Mouse (Mus musculus) Patski (cell line): ENCODE measurements around the gene Optn. TPM values are rescaled to one million over a fixed set of nuclear protein-coding genes. Genes with fewer than 3 reads are reported as not detected.

ENCODE experiments used
- ATAC-seq: fragments of 100-300 bp; one replicate; pipeline ENCODE4 v1.8.0; 2021
- CTCF ChIA-PET: fragments of 350-600 bp; sonication (Branson Sonifier 250); formaldehyde crosslinking; loops from one replicate; lab custom pipeline; 2022; ENCODE audit warnings: inconsistent platforms; lab: Charles Lee
- POLR2A ChIA-PET: fragments of 350-600 bp; sonication (Branson Sonifier 250); formaldehyde crosslinking; loops from one replicate; lab custom pipeline; 2022; ENCODE audit warnings: antibody characterized with exemption, inconsistent platforms; lab: Charles Lee
- DNase-seq: peaks from one replicate; pipeline ENCODE4 v3.0.0-alpha.2; 2011; ENCODE audit warnings: low read depth, low spot score
- H3K27me3 ChIP-seq: fragments of 371-371 bp; one replicate; pipeline ENCODE4 v1.5.1; 2021
- CTCF ChIP-seq: fragments of 100-300 bp; IDR thresholded peaks from one replicate; pipeline ENCODE4 v1.5.1; 2021
- in situ Hi-C: fragments of 300-500 bp; cut with MboI; formaldehyde crosslinking; loops from 3 replicates; pipeline ENCODE4 v1.11.1; 2018; ENCODE audit warnings: low pct_unique_long_range_greater_than_20kb, mixed read lengths
- polyA plus RNA-seq: library from polyadenylated mRNA; unstranded; gene quantifications from one replicate; pipeline ENCODE4 v1.2.3, GENCODE M21; 2021

The Optn gene
- polyA plus RNA-seq, 1 experiment from 2014 or later = 36.8 TPM

DNA sequence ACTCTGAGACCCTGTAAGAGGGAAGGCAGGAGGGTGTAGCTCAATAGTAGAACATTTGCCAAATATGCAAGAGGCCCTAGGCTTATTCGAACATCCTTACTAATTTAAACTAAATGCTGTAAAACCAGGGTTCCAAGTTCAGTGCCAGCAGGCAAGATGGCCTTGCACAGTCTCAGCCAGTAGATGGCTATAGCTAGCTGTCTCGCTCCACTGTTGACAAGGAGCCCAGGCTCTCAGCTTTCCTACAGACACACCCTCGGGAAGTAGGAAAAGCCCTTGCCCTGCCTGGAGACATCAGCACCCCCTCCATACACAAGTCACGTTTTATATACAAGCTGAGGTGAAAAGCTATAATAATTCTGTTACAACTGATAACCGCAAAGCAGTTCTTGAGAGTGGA, 31.2 kb downstream of the Optn start:
- no peak for DNase-seq
- no peak for ATAC-seq
- ChIA-PET POLR2A (no interaction called here), CTCF (interaction anchor here (0.9 to 1.5 kb wide), 2 partner anchors 10 to 21 kb away, joined by 3 to 4 read pairs; no protein-coding TSS in a partner anchor)
- no peak for TF ChIP-seq CTCF
- no peaks in the 10 kb centered on the region for H3K27me3 ChIP-seq
- in situ Hi-C loops = no loop called here

DNA sequence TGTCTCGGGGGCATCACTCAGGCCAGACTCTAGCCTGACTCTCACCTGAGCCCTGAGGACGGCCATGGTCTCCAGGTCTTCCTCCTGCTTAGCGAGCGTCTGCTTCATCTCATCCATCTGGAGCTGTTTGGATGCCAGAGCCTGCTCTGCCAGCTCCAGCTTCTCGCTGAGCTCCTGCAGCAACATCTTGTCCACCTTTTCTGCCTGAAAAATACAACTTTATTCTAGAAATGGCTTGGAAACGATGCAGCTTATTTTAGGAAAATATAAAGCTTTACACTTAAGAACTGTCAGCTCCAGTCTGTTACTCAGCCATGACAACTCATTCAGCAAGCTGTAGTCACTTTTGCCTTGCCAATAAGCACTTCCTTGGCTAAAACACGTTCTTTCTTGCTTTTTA, 32.6 kb downstream of the Optn start:
- in situ Hi-C loops = no loop called here
- no peak for ATAC-seq
- DNase-seq = no peak
- ChIA-PET CTCF (no interaction called here), POLR2A (no interaction called here)
- no peak for TF ChIP-seq CTCF
- H3K27me3 ChIP-seq = no peaks in the 10 kb centered on the region

DNA sequence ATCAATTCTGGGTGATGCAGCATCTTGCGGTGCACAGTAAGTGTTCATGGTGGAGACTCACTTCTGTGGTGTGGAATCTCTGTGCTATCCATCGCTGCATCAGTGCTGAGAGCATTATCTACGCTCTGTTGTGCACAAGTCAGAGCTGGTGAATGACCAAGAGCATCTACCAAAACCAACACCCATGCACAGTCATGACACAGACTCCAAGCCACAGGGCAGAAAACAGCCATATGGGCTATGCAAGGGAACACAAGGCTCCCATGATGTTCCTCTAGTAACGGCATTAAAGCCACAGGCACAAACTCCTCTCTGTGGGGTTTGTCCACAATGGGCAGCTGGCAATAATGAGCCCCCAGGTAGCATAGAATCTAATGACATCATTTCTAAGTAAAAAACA, 34.0 kb downstream of the Optn start:
- ChIA-PET CTCF (interaction anchor here (1.2 kb wide), 1 partner anchor 19 kb away, joined by 3 read pairs; no protein-coding TSS in a partner anchor), POLR2A (no interaction called here)
- no peak for DNase-seq
- in situ Hi-C loops = no loop called here
- H3K27me3 ChIP-seq = no peaks in the 10 kb centered on the region
- no peak for ATAC-seq
- no peak for TF ChIP-seq CTCF

GRCm38 (mm10) chr2:5028047-5028446, 35.8 kb downstream of the Optn start:
- ChIA-PET CTCF (no interaction called here), POLR2A (no interaction called here)
- no peaks in the 10 kb centered on the region for H3K27me3 ChIP-seq
- DNase-seq = no peak
- in situ Hi-C loops = no loop called here
- TF ChIP-seq CTCF = no peak
- no peak for ATAC-seq

DNA sequence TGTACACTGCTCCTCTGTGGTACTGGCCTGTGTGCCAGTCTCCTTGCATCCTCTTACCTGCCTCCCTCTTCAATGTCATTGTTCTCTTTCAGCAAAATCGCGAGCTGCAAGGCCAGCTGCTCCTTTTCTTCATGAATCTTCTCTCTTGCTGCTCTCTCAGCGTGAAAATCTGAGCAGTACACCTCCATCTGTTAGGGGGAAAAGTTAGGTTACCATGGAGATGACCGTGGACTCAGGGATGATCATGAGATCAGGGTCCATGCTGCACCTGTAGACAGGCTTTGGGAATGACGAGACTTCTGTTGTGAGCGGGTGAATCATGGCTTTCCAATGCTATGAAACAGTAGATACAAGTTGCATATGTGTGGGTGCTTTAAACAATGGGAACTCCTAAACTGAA, 36.8 kb downstream of the Optn start:
- ChIA-PET CTCF (interaction anchor here (2.1 kb wide), 1 partner anchor 8 kb away, joined by 7 read pairs; no protein-coding TSS in a partner anchor), POLR2A (no interaction called here)
- no peak for TF ChIP-seq CTCF
- no peak for ATAC-seq
- no peaks in the 10 kb centered on the region for H3K27me3 ChIP-seq
- in situ Hi-C loops = no loop called here
- DNase-seq = no peak

GRCm38 (mm10) chr2:5025162-5025733, 38.6 kb downstream of the Optn start:
- CTCF ChIA-PET = interaction anchor here (2.1 kb wide), 1 partner anchor 10 kb away, joined by 7 read pairs; no protein-coding TSS in a partner anchor
- no peak for DNase-seq
- ATAC-seq = no peak
- no peaks in the 10 kb centered on the region for H3K27me3 ChIP-seq
- TF ChIP-seq CTCF = peak; percentile 61
- POLR2A ChIA-PET = no interaction called here
- in situ Hi-C loops = no loop called here

- ATAC-seq = no peak
- in situ Hi-C loops = no loop called here
Measured at GRCm38 (mm10) chr2:5023699-5024399, 40.0 kb downstream of the Optn start.

DNA sequence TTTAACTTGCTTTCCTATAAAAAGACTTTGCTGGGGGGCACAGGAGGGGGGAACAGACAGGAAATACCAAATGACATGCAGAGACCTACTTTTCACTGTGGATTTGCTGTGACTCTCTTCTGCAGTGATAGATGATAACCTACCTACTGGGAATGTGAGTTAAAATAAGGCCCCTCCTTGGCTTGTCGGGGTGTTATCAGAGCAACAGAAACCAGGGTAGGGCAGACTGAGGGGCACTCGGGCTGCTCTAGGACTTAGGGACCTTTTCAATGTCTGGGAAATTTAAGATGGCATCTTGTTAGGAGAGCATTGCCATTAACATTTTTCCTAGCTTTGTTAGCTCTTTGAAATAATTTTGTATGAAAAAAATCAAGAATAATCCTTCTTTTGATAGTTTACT, 40.6 kb downstream of the Optn start:
- ChIA-PET CTCF (interaction anchor here (0.9 kb wide), 1 partner anchor 10 kb away, joined by 4 read pairs; no protein-coding TSS in a partner anchor), POLR2A (no interaction called here)
- no peak for ATAC-seq
- in situ Hi-C loops = no loop called here
- H3K27me3 ChIP-seq = no peaks in the 10 kb centered on the region
- DNase-seq = no peak
- TF ChIP-seq CTCF = no peak

More at GRCm38 (mm10) chr2:5023699-5024399, 40.0 kb downstream of the Optn start:
- H3K27me3 ChIP-seq = no peaks in the 10 kb centered on the region
- ChIA-PET CTCF (interaction anchor here (0.9 kb wide), 1 partner anchor 9 kb away, joined by 4 read pairs; no protein-coding TSS in a partner anchor), POLR2A (no interaction called here)
- DNase-seq = no peak
- TF ChIP-seq CTCF = no peak

DNA sequence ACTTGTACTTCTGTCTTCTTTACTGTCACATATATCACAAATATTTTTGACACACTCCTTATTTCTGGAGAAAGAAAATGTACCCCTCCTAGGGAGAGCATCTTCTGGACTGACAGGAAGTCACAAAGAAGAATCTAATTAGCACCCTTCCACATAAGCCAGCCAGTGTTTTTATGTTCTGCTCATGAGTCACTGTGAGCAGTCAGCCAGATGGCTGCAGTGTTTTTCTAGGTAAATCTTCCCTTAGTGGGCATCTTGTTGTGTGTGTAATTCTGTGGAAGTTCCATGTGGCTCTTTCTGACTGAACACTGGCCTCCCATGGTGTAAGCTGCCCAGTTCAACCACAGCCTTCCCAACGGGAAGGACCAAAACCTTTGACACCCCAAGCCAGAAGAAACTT, 44.1 kb downstream of the Optn start:
- ATAC-seq (peak; percentile 76), DNase-seq (no peak)
- ChIA-PET CTCF (no interaction called here), POLR2A (no interaction called here)
- in situ Hi-C loops = no loop called here
- TF ChIP-seq CTCF = no peak
- no peaks in the 10 kb centered on the region for H3K27me3 ChIP-seq

DNA sequence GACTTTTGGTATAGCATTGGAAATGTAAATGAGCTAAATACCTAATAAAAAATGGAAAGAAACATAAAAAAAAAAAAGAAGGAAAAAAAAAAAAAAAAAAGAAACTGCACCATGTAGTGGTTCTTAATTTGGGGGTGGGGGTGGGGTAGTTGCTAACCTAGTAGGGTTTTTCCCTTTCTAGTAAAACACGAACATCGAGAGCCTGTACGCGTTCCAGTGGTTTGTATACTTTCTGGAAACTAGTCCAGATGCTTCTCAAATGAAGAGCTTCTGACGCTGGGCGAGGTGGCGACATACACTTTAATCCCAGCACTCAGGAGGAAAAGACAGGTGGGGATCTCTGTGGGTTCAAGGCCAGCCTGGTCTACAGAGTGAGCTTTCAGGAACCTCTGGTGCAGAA, 46.9 kb downstream of the Optn start:
- no peak for TF ChIP-seq CTCF
- in situ Hi-C loops = no loop called here
- no peak for ATAC-seq
- ChIA-PET POLR2A (no interaction called here), CTCF (no interaction called here)
- DNase-seq = no peak
- H3K27me3 ChIP-seq = no peaks in the 10 kb centered on the region

DNA sequence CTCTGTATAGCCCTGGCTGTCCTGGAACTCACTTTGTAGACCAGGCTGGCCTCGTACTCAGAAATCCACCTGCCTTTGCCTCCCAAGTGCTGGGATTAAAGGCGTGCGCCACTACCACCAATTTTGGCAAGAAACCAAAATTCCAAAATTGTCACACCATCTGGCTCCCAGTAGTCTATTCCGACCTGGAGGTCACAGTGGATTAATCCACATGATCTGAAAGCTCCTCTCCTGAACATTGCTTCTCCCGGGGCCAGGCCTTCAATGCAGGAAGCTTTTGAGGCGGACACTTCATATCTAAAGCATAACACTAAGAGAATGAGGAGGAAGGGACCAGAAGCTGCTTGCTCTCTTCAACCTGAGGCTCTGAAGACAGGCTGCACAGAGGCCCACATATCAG, 48.3 kb downstream of the Optn start:
- ChIA-PET CTCF (no interaction called here), POLR2A (no interaction called here)
- H3K27me3 ChIP-seq = no peaks in the 10 kb centered on the region
- ATAC-seq = no peak
- no peak for DNase-seq
- in situ Hi-C loops = no loop called here
- no peak for TF ChIP-seq CTCF
